ENCODE assay signal across 13 mouse cellular contexts in the genomic region with DNA sequence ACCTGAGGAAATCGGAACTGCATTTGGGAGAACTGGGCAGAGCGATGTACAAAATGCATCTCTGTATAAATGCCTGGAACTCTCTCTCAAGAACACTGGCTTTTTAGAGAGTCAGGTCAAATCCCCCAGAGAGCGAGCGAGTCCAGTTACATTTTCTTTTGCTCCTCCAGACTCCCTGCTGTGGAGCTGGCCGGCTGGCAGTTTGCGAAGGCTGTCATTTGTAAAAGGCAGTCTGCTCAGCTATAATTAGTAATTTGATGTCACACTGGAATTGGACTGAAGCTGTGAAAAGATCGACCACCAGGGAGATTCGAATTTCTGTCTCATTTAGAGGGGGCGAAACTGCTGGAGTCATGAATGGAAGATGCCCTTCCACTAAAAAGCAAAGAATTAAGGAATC.
DNase-seq lines count a peak whose midpoint lies in the region; ATAC-seq and TF ChIP-seq lines count a peak whose summit lies in the region.
"Had no signal": no experiment of that assay in that cellular context is flagged by ENCODE, and none has a peak within 500 bp of the region (broad histone marks: within the 10 kb centered on the region; RNA-seq: fewer than 3 reads in every experiment).

No protein-coding gene starts in this region.

- H3K4me2 ChIP-seq in kidney, postnatal 0 days (ENCODE audit: low read length): no peak overlapping the region
- H3K4me2 ChIP-seq in kidney, embryonic 14.5 days (replicated peaks; ENCODE audit: low read depth, low read length): no peak overlapping the region
- 0 out of 2 replicates have a peak overlapping the region, but pooled peaks have one; percentile 17 for H3K4me2 ChIP-seq in hindbrain, embryonic 13.5 days
- H3K4me2 ChIP-seq: embryonic facial prominence, embryonic 12.5 days; kidney, embryonic 15.5 days had no signal

- 0 out of 2 replicates have a peak, but pooled peaks cover 2% of the 10 kb centered on the region for H3K36me3 ChIP-seq in kidney, postnatal 0 days (ENCODE audit: insufficient read depth, low read length)
- peaks cover 4% of the 10 kb centered on the region; the same call in 1 of the 2 replicates for H3K36me3 ChIP-seq in kidney, embryonic 14.5 days (ENCODE audit: control insufficient read depth, insufficient read depth, low read length)
- no peaks in the 10 kb centered on the region for H3K36me3 ChIP-seq in hindbrain, embryonic 13.5 days
- H3K36me3 ChIP-seq: embryonic facial prominence, embryonic 12.5 days had no signal

- no peaks in the 10 kb centered on the region for H3K27me3 ChIP-seq in kidney, postnatal 0 days (ENCODE audit: insufficient read depth, low read length)
- H3K27me3 ChIP-seq in kidney, embryonic 14.5 days (ENCODE audit: control insufficient read depth, insufficient read depth, low read length): no peaks in the 10 kb centered on the region
- H3K27me3 ChIP-seq in hindbrain, embryonic 13.5 days: peaks cover 8% of the 10 kb centered on the region; the same call in 1 of the 2 replicates
- H3K27me3 ChIP-seq: kidney, embryonic 15.5 days had no signal

- DNase-seq in kidney, postnatal 0 days (ENCODE audit: low spot score): peak; percentile 15
- DNase-seq in cerebellum, adult 11-12 months: peak; percentile 41
- DNase-seq in embryo, embryonic 10.5 days (ENCODE audit: low spot score): peak; percentile 57
- DNase-seq in kidney, adult 18-20 months: no peak
- DNase-seq in right cerebral cortex, postnatal 14 days: no peak
- DNase-seq: adrenal gland, adult 8-10 months; gastrocnemius, postnatal 14 days; lung, postnatal 14 days; spleen, adult 18-20 months had no signal

- no peak overlapping the region for H3K27ac ChIP-seq in kidney, postnatal 0 days
- no peak overlapping the region for H3K27ac ChIP-seq in kidney, embryonic 14.5 days (ENCODE audit: low read depth, low read length)
- H3K27ac ChIP-seq in hindbrain, embryonic 13.5 days: no peak overlapping the region
- H3K27ac ChIP-seq: embryonic facial prominence, embryonic 12.5 days; kidney, embryonic 15.5 days had no signal

- ATAC-seq in kidney, postnatal 0 days (replicated peaks; ENCODE audit: low FRiP score, low read depth): no peak
- ATAC-seq in kidney, embryonic 14.5 days (ENCODE audit: low FRiP score, low TSS enrichment): no peak
- ATAC-seq in hindbrain, embryonic 13.5 days (ENCODE audit: low FRiP score): no peak; the same call in 1 of the 2 replicates

- no peaks in the 10 kb centered on the region for H3K9me3 ChIP-seq in kidney, postnatal 0 days (replicated peaks; ENCODE audit: low read length)
- no peaks in the 10 kb centered on the region for H3K9me3 ChIP-seq in kidney, embryonic 14.5 days (ENCODE audit: control insufficient read depth, low read length)
- H3K9me3 ChIP-seq in hindbrain, embryonic 13.5 days: no peaks in the 10 kb centered on the region
- H3K9me3 ChIP-seq: embryonic facial prominence, embryonic 12.5 days; kidney, embryonic 15.5 days had no signal

- TF ChIP-seq CTCF in kidney, postnatal 0 days (IDR thresholded peaks at IDR 0.05; ENCODE audit: low read depth): no peak

- no peaks in the 10 kb centered on the region for H3K4me1 ChIP-seq in kidney, postnatal 0 days (replicated peaks; ENCODE audit: insufficient read depth, low read length)
- no peaks in the 10 kb centered on the region for H3K4me1 ChIP-seq in kidney, embryonic 14.5 days (ENCODE audit: control insufficient read depth, insufficient read depth, low read length)
- peaks cover 16% of the 10 kb centered on the region for H3K4me1 ChIP-seq in hindbrain, embryonic 13.5 days (replicated peaks)

- 45% methylated on average over 9 of the region's 9 CpGs for WGBS in kidney, postnatal 0 days
- 41% methylated on average over 9 of the region's 9 CpGs for WGBS in kidney, embryonic 14.5 days
- WGBS in hindbrain, embryonic 13.5 days: 20% methylated on average over 9 of the region's 9 CpGs

- no peak overlapping the region for H3K9ac ChIP-seq in kidney, postnatal 0 days (ENCODE audit: low read depth, low read length)
- H3K9ac ChIP-seq in kidney, embryonic 14.5 days (ENCODE audit: low read depth, low read length): no peak overlapping the region
- H3K9ac ChIP-seq in hindbrain, embryonic 13.5 days: peak overlapping the region; percentile 35; the same call in 1 of the 2 replicates
- H3K9ac ChIP-seq: embryonic facial prominence, embryonic 12.5 days; kidney, embryonic 15.5 days had no signal

- H3K4me3 ChIP-seq in kidney, postnatal 0 days (replicated peaks; ENCODE audit: low read depth, low read length): no peak overlapping the region
- H3K4me3 ChIP-seq in kidney, embryonic 14.5 days (ENCODE audit: low read length): no peak overlapping the region
- H3K4me3 ChIP-seq in hindbrain, embryonic 13.5 days: no peak overlapping the region
- H3K4me3 ChIP-seq: embryonic facial prominence, embryonic 12.5 days; kidney, embryonic 15.5 days had no signal

Comparison
In these comparisons a context has a peak if more than half of its experiments do, and no peak if none do; other contexts are left out.
1. DNase-seq: peak in kidney, postnatal 0 days (single experiment), cerebellum, adult 11-12 months (single experiment) and embryo, embryonic 10.5 days (single experiment); none in kidney, adult 18-20 months (single experiment) and right cerebral cortex, postnatal 14 days (single experiment).